Mouse (Mus musculus) spleen, adult 2 months (tissue): Measurements from ENCODE around the gene Aip.

Source experiments
- CTCF ChIP-seq: fragments of 200-500 bp; IDR thresholded peaks from 2 replicates; pipeline ENCODE4 v1.5.1; 2011; ENCODE audit warnings: mild to moderate bottlenecking, inconsistent platforms; ENCODE audit not compliant: insufficient read depth, insufficient read length, insufficient replicate concordance; ENCODE audit errors: extremely low read depth
- POLR2A ChIP-seq: fragments of 200-500 bp; IDR thresholded peaks from 2 replicates; pipeline ENCODE4 v1.6.1; 2011; ENCODE audit warnings: low read depth, low read length, inconsistent platforms

DNA sequence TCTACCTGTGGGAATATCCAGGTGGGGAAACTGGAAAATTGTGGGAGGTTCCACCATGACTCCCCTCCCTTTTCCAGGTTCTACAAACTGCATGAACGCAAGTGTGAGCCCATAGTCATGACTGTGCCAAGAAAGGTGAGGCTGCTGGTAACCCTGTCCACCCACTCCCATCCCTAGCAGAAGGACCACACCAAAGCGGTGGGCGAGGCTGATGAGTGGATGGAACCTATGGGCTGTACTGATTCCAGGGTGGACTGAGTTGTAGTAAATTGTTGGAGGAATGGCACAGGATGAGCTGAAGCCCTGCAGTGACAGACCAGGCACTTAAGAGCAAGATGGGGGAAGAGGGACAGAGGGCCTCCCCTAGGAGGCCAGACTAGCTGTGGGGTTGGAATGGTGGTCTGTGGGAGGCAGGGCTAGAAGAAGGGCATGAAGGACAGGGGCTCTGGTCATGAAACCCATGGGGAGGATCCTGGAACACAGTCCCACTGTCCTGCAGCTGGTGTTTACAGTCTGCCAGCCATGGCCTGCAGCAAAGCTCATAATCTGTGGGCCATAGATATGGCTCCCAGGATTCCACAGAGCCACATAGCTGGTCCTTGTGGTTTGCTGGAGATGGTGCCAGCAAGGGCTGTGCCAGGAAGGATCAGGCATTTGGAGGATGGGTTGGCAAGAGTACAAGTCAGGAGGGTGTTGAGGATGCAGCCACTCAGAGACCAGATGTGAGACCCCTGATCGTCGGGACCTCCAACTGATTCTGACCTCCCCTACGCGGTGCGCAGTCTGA, 27.0 kb upstream of the Aip start:
- TF ChIP-seq POLR2A (no peak), CTCF (no peak)
